Mouse (Mus musculus) lung, postnatal 14 days (tissue): ENCODE data around the gene Acbd6.

Experiments used
- DNase-seq: peaks from one replicate; pipeline ENCODE4 v3.0.0; 2021

The Acbd6 gene

GRCm38 (mm10) chr1:155562206-155562605 lies 4.3 kb downstream of the Acbd6 start:
- no peak for DNase-seq

GRCm38 (mm10) chr1:155564741-155565140 lies 6.8 kb downstream of the Acbd6 start:
- DNase-seq = peak; percentile 20

GRCm38 (mm10) chr1:155568133-155568532 lies 10.2 kb downstream of the Acbd6 start:
- no peak for DNase-seq

- DNase-seq = no peak
These were observed 11.4 kb downstream of the Acbd6 start for GRCm38 (mm10) chr1:155569340-155569739.

GRCm38 (mm10) chr1:155574966-155575673 lies 17.2 kb downstream of the Acbd6 start:
- peak; percentile 80 for DNase-seq

- peak; percentile 36 for DNase-seq
These were observed 18.5 kb downstream of the Acbd6 start for GRCm38 (mm10) chr1:155576432-155576831.

GRCm38 (mm10) chr1:155577316-155577715 lies 19.4 kb downstream of the Acbd6 start:
- no peak for DNase-seq

GRCm38 (mm10) chr1:155587961-155588360 lies 30.0 kb downstream of the Acbd6 start:
- no peak for DNase-seq

- DNase-seq = no peak
These were observed 36.2 kb downstream of the Acbd6 start for GRCm38 (mm10) chr1:155594141-155594540.

GRCm38 (mm10) chr1:155596576-155596975 lies 38.7 kb downstream of the Acbd6 start:
- no peak for DNase-seq

GRCm38 (mm10) chr1:155604706-155605105 lies 46.8 kb downstream of the Acbd6 start:
- no peak for DNase-seq

GRCm38 (mm10) chr1:155605391-155606155 lies 47.7 kb downstream of the Acbd6 start:
- DNase-seq = no peak

- no peak for DNase-seq
These were observed 48.2 kb downstream of the Acbd6 start for GRCm38 (mm10) chr1:155606156-155606531.

- no peak for DNase-seq
These were observed 50.6 kb downstream of the Acbd6 start for GRCm38 (mm10) chr1:155608524-155608923.

GRCm38 (mm10) chr1:155614426-155614825 lies 56.5 kb downstream of the Acbd6 start:
- no peak for DNase-seq

- DNase-seq = no peak
These were observed 63.2 kb downstream of the Acbd6 start for GRCm38 (mm10) chr1:155621075-155621474.

- DNase-seq = no peak
These were observed 65.3 kb downstream of the Acbd6 start for GRCm38 (mm10) chr1:155623192-155623591.

- no peak for DNase-seq
These were observed 69.8 kb downstream of the Acbd6 start for GRCm38 (mm10) chr1:155627746-155628145.

- DNase-seq = no peak
These were observed 78.7 kb downstream of the Acbd6 start for GRCm38 (mm10) chr1:155636648-155637047.

- DNase-seq = no peak
These were observed 87.9 kb downstream of the Acbd6 start for GRCm38 (mm10) chr1:155645816-155646215.

- no peak for DNase-seq
These were observed 88.7 kb downstream of the Acbd6 start for GRCm38 (mm10) chr1:155646345-155647307.

- peak; percentile 4 for DNase-seq
These were observed 92.4 kb downstream of the Acbd6 start for GRCm38 (mm10) chr1:155650121-155650846.
